Mouse (Mus musculus) CD4-positive naive resting alpha-beta T cell, adult 57 days (primary cell): ENCODE results near the gene Rsbn1l. TPM values are rescaled to one million over a fixed set of nuclear protein-coding genes. Genes with fewer than 3 reads are reported as not detected.

Source experiments
- total RNA-seq: library from RNA; stranded (reverse); gene quantifications from one replicate; pipeline ENCODE4 v1.2.4, GENCODE M21; 2023

The Rsbn1l gene
- total RNA-seq: 63.8 TPM

DNA sequence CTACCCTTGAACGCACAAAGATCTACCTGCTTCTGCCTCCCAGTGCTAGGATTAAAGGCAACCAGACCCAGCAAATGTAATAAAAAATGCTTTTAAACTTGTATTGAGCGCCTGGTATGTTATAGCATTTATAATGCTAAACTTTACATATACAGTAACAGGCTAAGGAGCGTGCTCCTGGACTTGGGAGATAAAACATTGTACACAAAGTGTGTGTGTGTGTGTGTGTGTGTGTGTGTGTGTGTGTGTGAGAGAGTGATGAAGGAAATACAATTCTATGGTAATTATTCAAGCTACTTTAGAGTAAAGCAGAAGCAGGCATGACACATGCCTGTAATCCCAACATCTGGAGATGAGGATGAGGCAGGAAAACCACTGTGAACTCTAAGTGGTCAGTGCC is at the start of gene Rsbn1l:
Rsbn1l (minus strand) TSS at position 101 of the 400 bp plus-strand sequence.

GRCm38 (mm10) chr5:20881915-20882800 is 74.0 kb downstream of the Rsbn1l start, which contains the start of the genes Phtf2 and Tmem60:
Gene Phtf2 (minus strand): TSS chr5:20882124.
Gene Tmem60 (plus strand): TSS chr5:20882191.

Other genes starting within 250 kb of the Rsbn1l start
- 16.6 TPM for gene Phtf2, start 74.3 kb downstream of the Rsbn1l start, total RNA-seq
- gene Tmem60, start 74.2 kb downstream of the Rsbn1l start, total RNA-seq: 9.8 TPM
- gene Ptpn12, start 99.5 kb upstream of the Rsbn1l start, total RNA-seq: 45.8 TPM
- 10.6 TPM for gene Gsap, start 229.9 kb upstream of the Rsbn1l start, total RNA-seq